Mouse (Mus musculus): ENCODE data around the gene Bcl6b. TPM values are rescaled to one million over a fixed set of nuclear protein-coding genes. Genes with fewer than 3 reads are reported as not detected.
A peak's percentile ranks its signal among the peaks of the same experiment; 100 is the strongest.

The Bcl6b gene
- total RNA-seq, 2 experiments from 2014 or later, result 10.7 to 18.9 TPM

DNA sequence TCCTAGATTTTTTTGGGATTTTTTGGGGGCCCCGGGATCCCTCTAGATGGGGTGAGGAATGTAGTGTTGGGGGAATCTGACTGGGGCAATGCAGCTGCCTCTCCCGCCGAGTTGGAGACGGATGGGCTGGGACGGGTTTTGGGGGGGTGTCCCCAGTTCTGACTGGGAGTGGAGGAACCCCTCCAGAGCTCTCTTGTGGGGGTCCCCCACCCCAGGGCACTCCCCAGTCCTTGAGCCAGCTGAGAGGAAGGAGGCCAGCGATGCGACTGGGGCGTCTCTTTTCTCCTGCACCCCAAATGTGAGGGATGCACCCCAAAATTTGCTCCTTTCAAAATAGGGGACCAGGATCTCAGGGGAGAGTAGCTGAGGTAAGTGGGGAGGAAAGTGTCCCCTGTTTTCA is 3.4 kb upstream of the Bcl6b start:
- DNase-seq, result no peak

DNA sequence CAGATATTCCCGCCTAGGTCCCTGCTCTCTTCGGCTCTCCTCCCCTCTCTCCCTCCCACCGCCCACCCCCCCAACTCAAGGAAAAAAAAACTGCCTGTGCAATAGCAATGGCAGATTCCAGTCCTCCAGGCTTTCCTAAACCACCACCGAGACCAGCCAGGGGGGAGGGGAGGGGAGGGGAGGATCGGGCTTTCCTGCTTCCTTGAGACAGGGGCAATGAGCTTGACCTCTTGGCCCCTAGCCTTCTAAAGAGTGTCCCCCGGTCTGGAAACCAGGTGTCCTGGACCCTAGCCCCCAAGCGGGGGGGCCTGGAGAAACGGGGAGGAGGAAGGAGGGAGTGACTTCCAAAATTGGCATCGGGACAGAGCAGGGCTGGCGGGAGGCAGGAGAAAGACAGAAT is 2.9 kb upstream of the Bcl6b start:
- DNase-seq, result peak; percentile 27 to 62

DNA sequence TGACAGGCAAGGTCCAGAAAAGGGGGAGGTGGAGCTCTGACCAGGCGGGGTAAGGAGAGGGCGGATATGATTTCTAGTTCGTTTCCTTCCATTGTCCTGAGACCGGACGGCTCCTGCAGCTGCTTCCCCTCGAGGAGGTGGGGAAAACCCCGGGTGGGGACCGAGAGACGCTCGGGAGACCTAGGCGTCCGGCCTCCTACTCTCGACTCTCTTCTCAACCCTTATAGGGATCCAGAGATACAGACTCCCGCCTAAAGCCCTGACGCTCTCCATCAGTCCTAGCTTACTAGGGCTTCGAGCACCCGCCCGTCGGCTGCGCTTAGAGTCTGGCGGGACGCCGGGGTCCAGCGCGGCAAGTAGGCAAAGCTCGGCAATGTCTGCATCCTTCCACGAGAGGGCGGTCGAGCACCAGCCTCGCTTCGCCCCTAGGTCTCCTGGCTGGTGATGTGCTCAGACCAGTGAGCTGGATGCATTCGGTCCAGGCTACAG is 685 bp upstream of the Bcl6b start:
- peak; percentile 86 to 89 for DNase-seq

- peak; percentile 92 to 93 for DNase-seq
Observed at GRCm38 (mm10) chr11:70228828-70229227, 770 bp downstream of the Bcl6b start.

DNA sequence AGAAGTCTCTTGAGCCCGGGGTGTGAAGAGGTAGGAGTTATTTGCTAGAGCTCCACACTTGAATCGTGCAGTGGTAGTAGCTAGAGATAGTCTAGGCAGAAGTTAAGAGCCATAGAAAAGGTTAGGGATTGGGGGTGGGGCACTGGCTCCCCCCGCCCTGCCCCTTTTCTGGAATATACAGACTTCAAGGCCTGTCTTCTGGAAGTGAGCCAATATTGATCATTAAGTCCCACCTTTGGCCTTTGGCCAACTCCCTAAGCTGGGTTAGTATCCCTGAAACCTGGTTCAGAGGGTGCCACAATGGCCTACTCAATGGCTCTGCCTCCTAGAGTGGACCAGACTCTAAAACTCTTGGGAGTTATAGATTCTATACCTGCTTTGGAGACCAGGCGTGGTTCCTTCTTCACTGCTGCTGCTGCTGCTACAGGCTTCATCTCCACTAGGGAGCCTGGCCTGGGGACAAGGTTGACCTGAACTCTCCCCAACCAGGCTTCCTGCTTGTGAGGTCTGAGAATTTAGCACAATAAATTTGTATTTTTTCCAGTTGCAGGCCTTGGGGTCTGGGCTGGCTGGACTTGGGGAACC is 1.8 kb downstream of the Bcl6b start:
- DNase-seq, result no peak

GRCm38 (mm10) chr11:70227126-70227525 is 2.5 kb downstream of the Bcl6b start:
- no peak for DNase-seq

GRCm38 (mm10) chr11:70226602-70226890 is 3.1 kb downstream of the Bcl6b start:
- no peak for DNase-seq

- no peak for DNase-seq
Observed at GRCm38 (mm10) chr11:70225798-70226601, 3.6 kb downstream of the Bcl6b start.

DNA sequence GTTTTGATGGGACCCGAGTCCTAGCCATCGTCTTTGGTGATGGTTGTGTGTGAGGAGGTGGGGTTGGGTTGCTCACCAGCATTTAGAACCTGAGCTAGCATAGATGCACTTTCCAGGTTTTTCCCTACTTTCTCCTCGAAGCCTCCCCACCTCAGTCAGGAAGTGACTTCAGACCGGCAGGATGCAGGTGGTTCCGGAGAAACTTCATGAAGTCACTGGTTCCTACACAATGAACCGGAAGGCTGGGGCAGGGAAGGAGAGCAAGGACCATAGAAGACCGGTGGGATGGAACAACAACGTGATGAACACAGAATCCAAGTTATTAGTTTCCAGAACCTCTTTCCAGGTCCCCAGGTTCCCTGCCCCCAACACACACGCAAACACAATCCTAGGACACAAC is 5.9 kb downstream of the Bcl6b start:
- peak in 1 of 2 experiments; percentile 52 for DNase-seq

- peak in 1 of 2 experiments; percentile 43 for DNase-seq
Observed at GRCm38 (mm10) chr11:70221603-70222500, 7.7 kb downstream of the Bcl6b start.

DNA sequence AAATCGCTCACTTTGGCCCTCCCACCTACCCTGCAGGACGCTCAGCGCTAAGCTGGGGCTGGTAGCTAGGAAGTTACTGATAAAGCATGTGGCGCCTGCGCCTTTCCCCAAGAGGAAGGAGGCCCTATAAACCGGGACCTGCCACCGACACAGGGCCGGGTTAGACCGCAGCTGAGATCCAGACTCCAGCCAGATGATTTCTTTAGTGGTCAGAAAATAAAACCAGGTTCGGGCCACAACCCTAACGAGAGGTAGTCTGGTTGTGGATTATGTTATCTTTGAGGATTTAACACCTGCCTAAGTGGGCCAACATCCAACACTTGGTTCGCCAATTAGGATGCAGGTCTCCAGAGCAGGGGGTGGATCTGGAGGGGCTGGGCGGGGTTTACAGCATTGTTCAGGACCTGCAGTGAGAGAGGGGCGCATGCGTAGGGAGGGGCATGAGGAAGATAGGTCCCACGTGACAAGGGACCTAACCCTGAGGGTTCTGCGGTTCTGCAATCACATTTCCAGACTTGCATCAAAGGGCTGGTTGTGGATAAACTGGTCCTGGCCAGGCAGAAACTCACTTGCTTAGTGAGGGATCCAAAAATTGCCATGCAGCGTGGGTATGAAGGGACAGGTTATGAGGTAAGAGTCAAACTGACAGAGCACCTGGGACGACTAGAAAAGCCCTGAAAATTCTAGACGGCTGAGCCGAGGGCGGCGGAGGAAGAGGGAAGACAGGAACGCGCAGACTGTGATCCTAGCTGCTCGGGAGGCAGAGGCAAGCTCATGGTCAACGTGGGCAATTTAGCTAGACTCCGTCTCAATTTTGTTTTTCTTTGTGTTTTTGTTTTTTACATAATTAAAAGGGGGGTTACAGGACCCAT is 8.6 kb downstream of the Bcl6b start, which contains the start of gene Slc16a13:
TSS of gene Slc16a13 (minus strand) at position 334 of the 872 bp plus-strand sequence.
- DNase-seq, result peak; percentile 94 to 97

- no peak for DNase-seq
Observed at GRCm38 (mm10) chr11:70220323-70220722, 9.3 kb downstream of the Bcl6b start.

GRCm38 (mm10) chr11:70219873-70220272 is 9.7 kb downstream of the Bcl6b start:
- no peak for DNase-seq

DNA sequence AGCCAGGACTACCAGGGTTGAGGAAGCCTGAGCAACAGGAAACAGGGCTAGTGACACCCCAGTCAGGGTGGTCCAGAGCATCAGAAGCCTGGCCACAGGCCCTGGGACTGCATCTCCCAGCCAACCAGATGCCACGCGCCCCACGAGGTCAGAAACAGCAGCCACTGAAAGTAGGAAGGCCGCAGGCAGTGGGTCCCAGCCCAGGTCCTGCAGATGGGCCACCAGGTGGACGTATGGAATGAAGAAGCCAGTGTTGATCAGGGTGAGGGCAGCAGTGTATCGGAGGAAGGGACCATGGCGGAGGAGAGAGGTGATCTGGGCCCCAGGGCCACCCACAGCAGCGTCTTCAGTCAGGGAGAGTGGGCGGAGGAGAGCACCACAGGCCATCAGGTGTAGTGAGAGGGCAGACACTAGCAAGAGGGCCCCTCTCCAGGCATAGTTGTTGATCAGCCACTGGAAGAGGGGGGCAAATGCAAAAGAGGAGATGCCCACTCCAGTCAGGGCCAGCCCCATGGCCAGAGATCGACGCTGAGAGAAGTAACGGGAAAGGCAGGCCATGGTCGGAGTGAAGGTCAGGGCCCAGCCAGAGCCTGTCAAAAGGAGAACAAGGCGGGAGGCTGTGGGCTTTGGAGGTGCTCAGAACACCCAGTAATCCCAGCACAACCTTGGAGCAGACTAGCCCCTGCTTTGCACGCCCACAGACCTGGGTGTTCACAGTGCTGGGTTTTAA is 10.7 kb downstream of the Bcl6b start:
- no peak for DNase-seq

DNA sequence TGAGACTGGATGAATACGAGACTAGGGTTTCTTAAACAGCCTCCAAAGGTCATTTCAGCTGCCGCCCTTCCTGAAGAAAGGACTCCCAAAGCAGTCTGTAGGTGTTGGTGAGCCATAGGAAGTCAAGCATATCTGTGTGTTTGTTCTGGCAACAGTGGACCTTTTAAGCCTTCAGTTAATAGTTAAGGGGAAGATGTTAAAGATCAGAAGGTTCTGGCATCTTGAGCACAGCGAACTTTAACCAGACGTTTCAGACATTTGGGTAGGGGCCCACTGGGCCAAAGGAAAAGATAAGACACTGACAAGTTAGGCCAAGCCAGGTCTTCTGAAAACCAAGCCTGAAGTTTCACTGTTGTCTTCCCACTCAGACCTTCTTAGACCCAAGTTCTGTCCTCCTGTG is 11.6 kb downstream of the Bcl6b start:
- no peak for DNase-seq

DNA sequence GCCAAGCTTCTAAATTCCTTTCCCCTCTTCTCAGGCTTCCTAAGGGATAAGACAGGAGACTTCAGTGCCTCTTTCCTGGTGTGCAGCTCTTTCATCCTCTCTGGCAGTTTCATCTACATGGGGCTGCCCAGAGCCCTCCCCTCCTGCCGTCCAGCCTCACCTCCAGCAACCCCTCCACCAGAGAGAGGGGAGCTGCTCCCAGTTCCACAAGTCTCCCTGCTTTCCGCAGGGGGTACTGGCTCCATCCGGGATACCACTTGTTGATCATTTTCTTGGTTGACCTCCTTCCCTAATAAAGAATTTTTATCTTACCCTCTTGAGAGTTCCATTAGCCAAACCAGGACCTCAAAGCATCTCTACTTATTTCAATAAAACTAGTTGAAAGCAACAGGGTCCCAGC is 13.5 kb downstream of the Bcl6b start:
- DNase-seq, result no peak

DNA sequence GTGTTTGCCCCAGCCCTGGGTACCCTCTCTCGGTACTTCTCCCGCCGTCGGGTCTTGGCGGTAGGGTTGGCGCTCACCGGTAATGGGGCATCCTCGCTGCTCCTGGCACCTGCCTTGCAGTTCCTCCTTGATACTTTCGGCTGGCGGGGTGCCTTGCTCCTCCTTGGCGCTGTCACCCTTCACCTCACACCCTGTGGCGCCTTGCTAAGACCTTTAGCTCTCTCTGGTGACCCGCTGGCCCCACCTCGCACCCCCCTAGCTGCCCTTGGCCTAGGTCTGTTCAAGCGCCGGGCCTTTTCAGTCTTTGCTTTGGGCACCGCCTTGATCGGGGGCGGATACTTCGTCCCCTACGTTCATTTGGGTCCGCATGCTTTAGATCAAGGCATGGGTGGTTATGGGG is 14.3 kb downstream of the Bcl6b start:
- no peak for DNase-seq

- no peak for DNase-seq
Observed at GRCm38 (mm10) chr11:70214856-70215209, 14.8 kb downstream of the Bcl6b start.

- DNase-seq, result peak in 1 of 2 experiments; percentile 46
Observed at GRCm38 (mm10) chr11:70214191-70214855, 15.3 kb downstream of the Bcl6b start.

DNA sequence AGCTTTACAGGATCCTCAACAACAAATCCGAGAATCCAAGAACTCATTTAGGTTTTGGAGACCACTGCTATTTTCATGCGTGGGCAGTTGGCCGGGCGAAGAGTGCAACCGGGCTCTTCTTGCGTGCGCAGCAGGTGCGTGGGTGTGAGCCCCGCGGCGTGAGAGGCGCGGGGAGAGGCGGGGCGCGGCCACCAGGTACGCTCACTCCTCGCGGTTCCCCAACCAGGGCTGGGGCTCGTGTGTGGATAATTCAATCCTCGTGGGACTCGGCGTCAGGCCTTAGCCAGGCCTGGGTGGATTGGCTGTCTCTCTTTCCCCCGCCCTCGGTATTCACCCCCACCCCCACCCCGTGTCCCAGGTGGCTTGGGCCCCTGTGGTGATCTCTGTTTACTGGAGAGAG is 15.9 kb downstream of the Bcl6b start:
- DNase-seq, result no peak

Measured in adrenal gland, postnatal 36 days (tissue).